In the genomic region with DNA sequence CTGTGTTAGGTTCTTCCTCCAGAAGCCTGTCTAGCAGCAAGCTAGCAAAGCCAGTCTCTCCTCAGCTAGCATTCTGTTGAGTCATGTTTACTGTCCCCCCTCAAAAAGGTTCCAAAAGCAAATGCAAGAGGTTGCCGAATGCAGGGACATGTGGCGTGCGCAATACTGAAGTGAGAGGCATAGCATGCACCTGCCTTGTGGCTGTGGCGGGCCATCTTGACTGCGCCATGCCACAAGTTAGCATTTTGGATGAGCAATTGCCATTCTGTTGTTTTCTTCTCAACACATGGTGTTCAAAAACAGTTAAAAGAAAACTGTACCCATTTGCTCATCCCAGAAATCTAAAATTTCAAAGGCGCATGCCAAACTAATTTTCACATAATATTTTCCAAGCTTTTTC, we compare ENCODE assay signal across 18 mouse cellular contexts.
"Had no signal": no experiment of that assay in that cellular context is flagged by ENCODE, and none has a peak within 500 bp of the region (broad histone marks: within the 10 kb centered on the region; RNA-seq: fewer than 3 reads in every experiment).

No protein-coding gene starts in this region.

- ATAC-seq: liver, embryonic 12.5 days had no signal

- H3K4me2 ChIP-seq: kidney, embryonic 15.5 days; limb, embryonic 13.5 days; liver, embryonic 12.5 days; liver, embryonic 15.5 days; lung, embryonic 15.5 days had no signal

- H3K27ac ChIP-seq: kidney, embryonic 15.5 days; limb, embryonic 10.5 days; limb, embryonic 13.5 days; liver, embryonic 12.5 days; liver, embryonic 15.5 days; lung, embryonic 15.5 days; midbrain, embryonic 10.5 days had no signal

- H3K4me3 ChIP-seq: kidney, embryonic 15.5 days; limb, embryonic 10.5 days; limb, embryonic 13.5 days; liver, embryonic 12.5 days; liver, embryonic 15.5 days; lung, embryonic 15.5 days; megakaryocyte, embryonic 14.5 days; midbrain, embryonic 10.5 days had no signal

- H3K9me3 ChIP-seq: kidney, embryonic 15.5 days; limb, embryonic 10.5 days; limb, embryonic 13.5 days; liver, embryonic 12.5 days; liver, embryonic 15.5 days; lung, embryonic 15.5 days; megakaryocyte, embryonic 14.5 days; midbrain, embryonic 10.5 days had no signal

- H3K36me3 ChIP-seq: kidney, embryonic 15.5 days; limb, embryonic 10.5 days; limb, embryonic 13.5 days; liver, embryonic 12.5 days; liver, embryonic 15.5 days; lung, embryonic 15.5 days; midbrain, embryonic 10.5 days had no signal

- H3K4me1 ChIP-seq: limb, embryonic 10.5 days; liver, embryonic 12.5 days; liver, embryonic 15.5 days; lung, embryonic 15.5 days; midbrain, embryonic 10.5 days had no signal

- DNase-seq: kidney, adult 8-10 months; kidney, postnatal 10 days; kidney, postnatal 36 days; liver; lung, adult 18-20 months; lung, postnatal 10 days; lung, postnatal 36 days; midbrain, embryonic 14.5 days; thymus, adult 18-20 months; thymus, postnatal 36 days had no signal

- H3K9ac ChIP-seq: kidney, embryonic 15.5 days; limb, embryonic 13.5 days; liver, embryonic 12.5 days; liver, embryonic 15.5 days; lung, embryonic 15.5 days had no signal

- H3K27me3 ChIP-seq: kidney, embryonic 15.5 days; limb, embryonic 13.5 days; liver, embryonic 12.5 days; liver, embryonic 15.5 days; lung, embryonic 15.5 days; megakaryocyte, embryonic 14.5 days had no signal
